Mouse (Mus musculus): ENCODE measurements at regions not wholly inside any gene's neighbourhood (a gene's known extent, or its start where the extent isn't known, plus 50 kb on each side); places are given as distances from the start of the nearest gene placed in this dataset.
"Not testable (repeated sequence)": the region's sequence is repeated elsewhere in the genome, so short reads cannot be mapped to it uniquely, and the experiment has no call there.

GRCm38 (mm10) chr17:82904961-82905360 lies 310.1 kb upstream of the Pkdcc start:
- WGBS: 84% methylated on average over 2 of the region's 2 CpGs

GRCm38 (mm10) chr17:82905483-82905882 lies 309.6 kb upstream of the Pkdcc start:
- Histone ChIP-seq H3K4me1 (ENCODE audit: insufficient read depth, low read length) (no peaks in the 10 kb centered on the region), H3K36me3 (ENCODE audit: insufficient read depth, low read length) (no peaks in the 10 kb centered on the region), H3K27me3 (ENCODE audit: insufficient read depth, low read length) (no peaks in the 10 kb centered on the region), H3K4me2 (ENCODE audit: low read depth, low read length) (no peak overlapping the region), H3K9ac (replicated peaks; ENCODE audit: low read length) (no peak overlapping the region), H3K4me3 (ENCODE audit: low read length) (no peak overlapping the region), H3K9me3 (ENCODE audit: low read length) (no peaks in the 10 kb centered on the region), H3K27ac (no peak overlapping the region)
- TF ChIP-seq CTCF (IDR thresholded peaks at IDR 0.05; ENCODE audit: low read depth): no peak
- no peak for ATAC-seq
- 80% methylated on average over 3 of the region's 3 CpGs for WGBS
- no peak for DNase-seq (ENCODE audit: low spot score)

More at GRCm38 (mm10) chr17:82904961-82905360, 310.1 kb upstream of the Pkdcc start:
- no peak for ATAC-seq
- no peaks in the 10 kb centered on the region for H3K9me3 ChIP-seq (ENCODE audit: low read length)
- no peak for TF ChIP-seq CTCF (IDR thresholded peaks at IDR 0.05; ENCODE audit: low read depth)
- no peak overlapping the region for H3K4me2 ChIP-seq (ENCODE audit: low read depth, low read length)
- no peaks in the 10 kb centered on the region for H3K27me3 ChIP-seq (ENCODE audit: insufficient read depth, low read length)
- no peak overlapping the region for H3K4me3 ChIP-seq (ENCODE audit: low read length)
- no peak overlapping the region for H3K9ac ChIP-seq (replicated peaks; ENCODE audit: low read length)
- H3K4me1 ChIP-seq (ENCODE audit: insufficient read depth, low read length): no peaks in the 10 kb centered on the region
- H3K36me3 ChIP-seq (ENCODE audit: insufficient read depth, low read length): no peaks in the 10 kb centered on the region
- H3K27ac ChIP-seq: no peak overlapping the region
- no peak for DNase-seq (ENCODE audit: low spot score)

GRCm38 (mm10) chr17:82909189-82909588 lies 305.9 kb upstream of the Pkdcc start:
- DNase-seq (ENCODE audit: low spot score) (peak; percentile 10), ATAC-seq (no peak)
- Histone ChIP-seq H3K9me3 (ENCODE audit: low read length) (no peaks in the 10 kb centered on the region), H3K9ac (replicated peaks; ENCODE audit: low read length) (no peak overlapping the region), H3K27ac (no peak overlapping the region), H3K27me3 (ENCODE audit: insufficient read depth, low read length) (no peaks in the 10 kb centered on the region), H3K36me3 (ENCODE audit: insufficient read depth, low read length) (no peaks in the 10 kb centered on the region), H3K4me2 (ENCODE audit: low read depth, low read length) (no peak overlapping the region), H3K4me1 (ENCODE audit: insufficient read depth, low read length) (no peaks in the 10 kb centered on the region), H3K4me3 (ENCODE audit: low read length) (no peak overlapping the region)
- TF ChIP-seq CTCF (IDR thresholded peaks at IDR 0.05; ENCODE audit: low read depth): no peak
- 52% methylated on average over 2 of the region's 2 CpGs for WGBS

- not testable (repeated sequence) for H3K27me3 ChIP-seq (ENCODE audit: insufficient read depth, low read length); H3K9ac ChIP-seq (replicated peaks; ENCODE audit: low read length); H3K4me1 ChIP-seq (ENCODE audit: insufficient read depth, low read length); ATAC-seq; H3K4me3 ChIP-seq (ENCODE audit: low read length); H3K36me3 ChIP-seq (ENCODE audit: insufficient read depth, low read length); DNase-seq (ENCODE audit: low spot score); H3K9me3 ChIP-seq (ENCODE audit: low read length); H3K4me2 ChIP-seq (ENCODE audit: low read depth, low read length); H3K27ac ChIP-seq
- WGBS: 88% methylated on average over 4 of the region's 4 CpGs
Measured at GRCm38 (mm10) chr17:82922986-82923385, 292.1 kb upstream of the Pkdcc start.

- H3K4me3 ChIP-seq (ENCODE audit: low read length): no peak overlapping the region
- no peak for DNase-seq (ENCODE audit: low spot score)
- H3K4me1 ChIP-seq (ENCODE audit: insufficient read depth, low read length): no peaks in the 10 kb centered on the region
- no peak for TF ChIP-seq CTCF (IDR thresholded peaks at IDR 0.05; ENCODE audit: low read depth)
- no peak overlapping the region for H3K27ac ChIP-seq
- no peaks in the 10 kb centered on the region for H3K27me3 ChIP-seq (ENCODE audit: insufficient read depth, low read length)
- no peak for ATAC-seq
- no peaks in the 10 kb centered on the region for H3K36me3 ChIP-seq (ENCODE audit: insufficient read depth, low read length)
- no peak overlapping the region for H3K9ac ChIP-seq (replicated peaks; ENCODE audit: low read length)
- no peak overlapping the region for H3K4me2 ChIP-seq (ENCODE audit: low read depth, low read length)
- no peaks in the 10 kb centered on the region for H3K9me3 ChIP-seq (ENCODE audit: low read length)
- whole genome bisulfite sequencing: 90% methylated on average over 2 of the region's 2 CpGs
Measured at GRCm38 (mm10) chr17:82925751-82926150, 289.3 kb upstream of the Pkdcc start.

GRCm38 (mm10) chr17:82927681-82928080 lies 287.4 kb upstream of the Pkdcc start:
- DNase-seq (ENCODE audit: low spot score): no peak
- 93% methylated on average over 3 of the region's 3 CpGs for WGBS
- TF ChIP-seq CTCF (IDR thresholded peaks at IDR 0.05; ENCODE audit: low read depth): no peak
- no peaks in the 10 kb centered on the region for H3K4me1 ChIP-seq (ENCODE audit: insufficient read depth, low read length)
- H3K36me3 ChIP-seq (ENCODE audit: insufficient read depth, low read length): no peaks in the 10 kb centered on the region
- no peak overlapping the region for H3K27ac ChIP-seq
- H3K27me3 ChIP-seq (ENCODE audit: insufficient read depth, low read length): no peaks in the 10 kb centered on the region
- H3K9me3 ChIP-seq (ENCODE audit: low read length): no peaks in the 10 kb centered on the region
- no peak overlapping the region for H3K4me2 ChIP-seq (ENCODE audit: low read depth, low read length)
- ATAC-seq: no peak
- H3K9ac ChIP-seq (replicated peaks; ENCODE audit: low read length): no peak overlapping the region
- H3K4me3 ChIP-seq (ENCODE audit: low read length): no peak overlapping the region

GRCm38 (mm10) chr17:82929511-82929910 lies 285.6 kb upstream of the Pkdcc start:
- ATAC-seq: 0 out of 2 replicates have a peak, but pooled peaks have one; percentile 47

More at GRCm38 (mm10) chr17:82929511-82929910, 285.6 kb upstream of the Pkdcc start:
- Histone ChIP-seq H3K4me2 (ENCODE audit: low read depth, low read length) (no peak overlapping the region), H3K36me3 (ENCODE audit: insufficient read depth, low read length) (no peaks in the 10 kb centered on the region), H3K9ac (replicated peaks; ENCODE audit: low read length) (no peak overlapping the region), H3K4me3 (ENCODE audit: low read length) (no peak overlapping the region), H3K27me3 (ENCODE audit: insufficient read depth, low read length) (no peaks in the 10 kb centered on the region), H3K9me3 (ENCODE audit: low read length) (no peaks in the 10 kb centered on the region), H3K4me1 (ENCODE audit: insufficient read depth, low read length) (no peaks in the 10 kb centered on the region), H3K27ac (no peak overlapping the region)
- no peak for TF ChIP-seq CTCF (IDR thresholded peaks at IDR 0.05; ENCODE audit: low read depth)
- peak; percentile 62 for DNase-seq (ENCODE audit: low spot score)
- 11% methylated on average over 3 of the region's 3 CpGs for WGBS

Measured in hindbrain, postnatal 0 days (tissue).